ENCODE assay signal across 8 mouse cellular contexts in the genomic region with DNA sequence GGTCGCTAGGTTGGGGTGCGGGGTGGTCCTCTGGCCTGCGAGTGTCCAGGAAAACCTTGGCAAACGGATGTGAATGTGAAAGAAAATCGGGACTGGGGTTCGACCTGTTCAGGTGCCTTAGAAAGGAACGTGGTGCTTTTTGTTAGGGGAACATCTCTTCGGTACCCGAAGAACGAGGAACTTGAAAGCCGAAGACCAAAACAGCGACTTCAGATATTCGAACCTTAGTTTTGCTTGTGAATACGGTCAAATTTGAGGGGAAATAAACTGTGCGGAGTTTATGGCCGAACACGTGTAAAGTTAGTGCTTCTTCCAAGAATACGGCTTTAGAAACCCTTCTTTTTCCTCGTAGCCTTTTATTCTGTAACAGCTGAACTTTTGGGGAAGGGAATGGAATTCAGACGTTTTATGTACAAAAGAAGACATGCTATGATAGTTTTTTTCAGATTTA. TPM values are rescaled to one million over a fixed set of nuclear protein-coding genes. Genes with fewer than 3 reads are reported as not detected.
DNase-seq lines count a peak whose midpoint lies in the region; ATAC-seq and TF ChIP-seq lines count a peak whose summit lies in the region.

No protein-coding gene starts in this region.

- peak overlapping the region; percentile 49 for H3K4me2 ChIP-seq in neural tube, embryonic 11.5 days (ENCODE audit: low read depth)
- peak overlapping the region; percentile 61 for H3K4me2 ChIP-seq in intestine, embryonic 15.5 days (replicated peaks)

- TF ChIP-seq CTCF in cortical plate, adult 2 months (IDR thresholded peaks at IDR 0.05; ENCODE audit: extremely low read depth, insufficient read depth, low read length): no peak

- H3K27ac ChIP-seq in neural tube, embryonic 11.5 days (ENCODE audit: low read depth, low read length): peak overlapping the region; percentile 99
- no peak overlapping the region for H3K27ac ChIP-seq in cortical plate, adult 2 months (ENCODE audit: insufficient read depth, low read length)
- H3K27ac ChIP-seq in intestine, embryonic 15.5 days: peak overlapping the region; percentile 97

- H3K4me3 ChIP-seq in neural tube, embryonic 11.5 days (ENCODE audit: low read depth, low read length): peak overlapping the region; percentile 91
- H3K4me3 ChIP-seq in cortical plate, adult 2 months (ENCODE audit: insufficient read depth, low read length): peak overlapping the region; percentile 78
- H3K4me3 ChIP-seq in intestine, embryonic 15.5 days (replicated peaks): peak overlapping the region; percentile 91

- under 1% methylated on average over 20 of the region's 20 CpGs for WGBS in neural tube, embryonic 11.5 days
- WGBS in intestine, embryonic 15.5 days: under 1% methylated on average over 20 of the region's 20 CpGs

- intact Hi-C loops in left cerebral cortex, postnatal 14 days (cut with DNase I): no loop called here

- H3K9ac ChIP-seq in neural tube, embryonic 11.5 days (ENCODE audit: low read length): peak overlapping the region; percentile 99
- peak overlapping the region; percentile 100 for H3K9ac ChIP-seq in intestine, embryonic 15.5 days

- no peaks in the 10 kb centered on the region for H3K36me3 ChIP-seq in neural tube, embryonic 11.5 days (ENCODE audit: control insufficient read depth, insufficient read depth, low read length)
- H3K36me3 ChIP-seq in intestine, embryonic 15.5 days: no peaks in the 10 kb centered on the region

- peaks cover 9% of the 10 kb centered on the region for H3K4me1 ChIP-seq in neural tube, embryonic 11.5 days (ENCODE audit: control insufficient read depth, insufficient read depth, low read length)
- H3K4me1 ChIP-seq in cortical plate, adult 2 months (ENCODE audit: control insufficient read depth, insufficient read depth, low read length): peaks cover 5% of the 10 kb centered on the region; the same call in 1 of the 2 replicates
- H3K4me1 ChIP-seq in intestine, embryonic 15.5 days (replicated peaks): peaks cover 11% of the 10 kb centered on the region; the same call in 1 of the 2 replicates

- no peaks in the 10 kb centered on the region for H3K9me3 ChIP-seq in neural tube, embryonic 11.5 days (ENCODE audit: control insufficient read depth, low read length)
- no peaks in the 10 kb centered on the region for H3K9me3 ChIP-seq in intestine, embryonic 15.5 days

- no peak for ATAC-seq in neural tube, embryonic 11.5 days (ENCODE audit: insufficient read depth, low FRiP score, low TSS enrichment)
- no peak for ATAC-seq in intestine, embryonic 15.5 days

- no peaks in the 10 kb centered on the region for H3K27me3 ChIP-seq in neural tube, embryonic 11.5 days (ENCODE audit: control insufficient read depth, insufficient read depth, low read length)
- no peaks in the 10 kb centered on the region for H3K27me3 ChIP-seq in intestine, embryonic 15.5 days (replicated peaks)

- no peak for DNase-seq in neural tube, embryonic 11.5 days (ENCODE audit: low spot score)
- DNase-seq in neural tube, embryonic 10.5 days (ENCODE audit: extremely low spot score, low spot score): no peak
- peak; percentile 48 for DNase-seq in naive thymus-derived CD4-positive, alpha-beta T cell, adult 2 months (ENCODE audit: low read depth)
- DNase-seq in left cerebral cortex, adult 11 months (ENCODE audit: low spot score): no peak
- no peak for DNase-seq in left cerebral cortex, postnatal 14 days (ENCODE audit: low spot score in 2 of 2)
- no peak for DNase-seq in frontal cortex, postnatal 14 days (ENCODE audit: low spot score in 2 of 2)

- no peak for TF ChIP-seq POLR2A in cortical plate, adult 2 months (IDR thresholded peaks at IDR 0.05; ENCODE audit: extremely low read depth, insufficient read depth, low read length)

RNA-seq across cellular contexts. Expression of a gene that starts 1.0 kb away (rescaled TPM):
- 67.6 and 68.7 TPM in 2 replicates for polyA plus RNA-seq in neural tube, embryonic 11.5 days (2014; fragmentation: Nextera tagmentation; extraction: Ambion mirVana)
- polyA plus RNA-seq in cortical plate, adult 2 months (2012; rRNA removed): 79.5 and 81.9 TPM in 2 replicates
- 37.7 and 43.5 TPM in 2 replicates for polyA plus RNA-seq in intestine, embryonic 15.5 days (2015; fragmentation: Nextera tagmentation; extraction: Ambion mirVana)
- 100 to 1,000 TPM; 155 to 160 TPM for total RNA-seq in left cerebral cortex, postnatal 14 days (2021)
